Mouse (Mus musculus) stomach, postnatal 0 days (tissue): ENCODE measurements around the gene Ankrd17.

Experiments
- CTCF ChIP-seq: IDR thresholded peaks from 2 replicates; pipeline ENCODE4 v1.5.1; 2016; ENCODE audit warnings: antibody characterized with exemption, low read depth, mild to moderate bottlenecking, moderate library complexity
- EP300 ChIP-seq: optimal IDR thresholded peaks from 2 replicates; pipeline ENCODE3; 2016; ENCODE audit warnings: antibody characterized with exemption

DNA sequence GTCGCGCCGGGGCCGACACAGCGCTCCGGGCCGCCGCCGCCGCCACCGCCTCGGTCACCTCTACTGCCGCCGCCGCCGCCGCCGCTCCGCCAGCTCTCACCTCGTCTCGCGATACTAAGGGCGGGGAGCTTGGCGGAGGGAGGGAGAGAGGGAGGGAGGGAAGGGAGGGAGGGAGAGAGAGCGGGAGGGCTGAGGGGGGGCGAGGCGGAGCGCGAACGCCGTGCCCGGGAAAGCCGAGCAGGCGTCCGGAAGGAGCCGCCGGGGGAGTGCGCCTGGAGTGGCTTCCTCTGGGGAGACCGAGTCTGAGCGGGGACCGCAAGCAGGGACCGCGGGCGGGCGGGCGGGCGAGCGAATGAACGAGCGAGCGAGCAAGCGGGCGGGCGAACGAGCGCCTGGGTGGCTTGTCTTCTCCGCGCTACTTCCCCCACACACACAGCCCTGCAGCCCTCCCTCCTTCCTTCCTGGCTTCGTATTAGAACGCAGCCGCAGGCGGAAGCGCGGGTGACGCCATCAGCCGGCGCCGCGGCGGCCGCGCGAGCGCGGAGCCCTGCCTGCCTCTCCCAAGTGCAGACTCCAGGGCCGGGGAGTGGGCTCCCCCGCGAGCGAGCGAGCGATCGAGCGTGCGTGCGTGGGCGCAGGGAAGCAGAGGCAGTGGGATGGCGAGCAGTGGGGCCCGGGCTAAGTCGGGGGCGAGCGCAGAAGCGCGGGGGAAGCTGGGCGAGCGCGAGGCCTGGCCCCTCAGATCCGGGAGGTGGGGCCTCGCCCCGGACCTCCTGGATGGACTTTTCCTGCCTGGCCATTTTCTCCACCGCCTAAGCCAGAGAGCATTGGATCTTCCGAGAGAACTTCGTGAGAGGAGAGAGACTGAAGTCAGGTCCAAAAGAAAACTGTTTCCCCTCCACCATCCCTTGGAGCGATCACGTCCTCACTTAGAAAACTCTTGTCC is at the start of gene Ankrd17:
- TF ChIP-seq CTCF: no peak
- no peak for TF ChIP-seq EP300
